Mouse (Mus musculus) cortical plate, adult 2 months (tissue): ENCODE results near the gene Hc.

Source experiments
- CTCF ChIP-seq: fragments of 200-500 bp; IDR thresholded peaks from 2 replicates; pipeline ENCODE4 v1.5.1; 2011; ENCODE audit warnings: mild to moderate bottlenecking, control low read depth, low read length; ENCODE audit not compliant: insufficient read depth; ENCODE audit errors: extremely low read depth
- POLR2A ChIP-seq: fragments of 200-500 bp; IDR thresholded peaks from 2 replicates; pipeline ENCODE4 v1.6.1; 2011; ENCODE audit warnings: mild to moderate bottlenecking, low read length, control low read depth; ENCODE audit not compliant: insufficient read depth; ENCODE audit errors: extremely low read depth

DNA sequence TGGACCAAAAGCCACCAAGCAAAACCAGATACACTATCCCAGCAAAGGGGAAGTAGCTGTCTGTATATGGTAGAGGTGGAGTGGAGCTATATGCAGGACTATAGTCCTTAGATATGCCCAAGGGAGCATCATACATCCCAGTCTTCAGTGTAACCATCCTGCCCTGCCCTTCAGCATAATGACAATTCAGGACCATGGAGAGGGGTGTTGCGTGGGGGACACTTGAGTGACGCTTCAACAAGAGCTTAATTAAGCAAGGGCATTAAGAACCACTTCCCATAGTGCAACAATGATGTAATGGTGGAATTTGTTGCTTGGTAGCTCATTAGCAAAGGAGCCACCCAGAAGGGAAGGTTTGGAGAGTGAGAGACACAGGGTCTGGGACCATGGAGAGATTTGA is 112.6 kb downstream of the Hc start:
- TF ChIP-seq POLR2A (no peak), CTCF (no peak)
